Mouse (Mus musculus): ENCODE results near the gene Gm14632.
A peak's percentile ranks its signal among the peaks of the same experiment; 100 is the strongest.

The Gm14632 gene

DNA sequence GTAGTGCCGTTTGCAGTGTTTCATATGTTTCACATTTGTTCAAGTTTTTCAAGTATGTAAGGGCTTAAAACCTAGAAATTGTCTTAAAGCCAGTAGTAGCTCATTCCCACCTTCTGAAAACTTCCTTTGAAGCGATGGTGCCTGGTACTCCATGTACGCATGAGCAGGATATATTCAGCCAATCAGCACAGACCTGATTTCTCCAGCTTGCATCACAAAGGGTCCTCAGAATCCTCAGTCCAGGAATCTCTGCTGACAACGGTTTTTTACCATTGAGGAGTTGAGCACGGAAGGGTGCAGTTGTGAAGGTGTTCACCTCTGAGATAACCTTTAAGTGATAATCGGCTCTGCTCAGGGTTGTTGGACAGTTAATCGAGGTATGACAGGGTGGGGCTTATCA is at the start of gene Gm14632:
TSS of gene Gm14632 (plus strand) at position 301 of the 400 bp plus-strand sequence.
- peak; percentile 19 for DNase-seq

Measured in heart, adult 11 months (tissue).